Mouse (Mus musculus) hindbrain, embryonic 13.5 days (tissue): ENCODE data around the gene Lyplal1. TPM values are rescaled to one million over a fixed set of nuclear protein-coding genes. Genes with fewer than 3 reads are reported as not detected.

Experiments used
- ATAC-seq: fragments of 200-750 bp; cut with Nextera tagmentation; 2 replicates; pipeline ENCODE4 v1.8.0; 2017; ENCODE audit warnings: moderate TSS enrichment; ENCODE audit not compliant: low FRiP score
- H3K27ac ChIP-seq: fragments of 300-500 bp; sonication (generic); 2 replicates; pipeline ENCODE4 v1.5.1; 2015; ENCODE audit warnings: inconsistent platforms, mild to moderate bottlenecking, moderate library complexity
- H3K27me3 ChIP-seq: fragments of 300-500 bp; sonication (generic); 2 replicates; pipeline ENCODE4 v1.6.1; 2015; ENCODE audit warnings: mild to moderate bottlenecking, inconsistent platforms
- H3K36me3 ChIP-seq: fragments of 300-500 bp; sonication (generic); 2 replicates; pipeline ENCODE4 v1.6.1; 2015; ENCODE audit warnings: mild to moderate bottlenecking, inconsistent platforms
- H3K4me1 ChIP-seq: fragments of 300-500 bp; sonication (generic); replicated peaks from 2 replicates; pipeline ENCODE4 v1.6.1; 2015; ENCODE audit warnings: inconsistent platforms
- H3K4me2 ChIP-seq: fragments of 300-500 bp; sonication (generic); 2 replicates; pipeline ENCODE4 v1.6.1; 2015; ENCODE audit warnings: inconsistent platforms, mild to moderate bottlenecking, moderate library complexity
- H3K4me3 ChIP-seq: fragments of 300-500 bp; sonication (generic); 2 replicates; pipeline ENCODE4 v1.5.1; 2015; ENCODE audit warnings: mild to moderate bottlenecking, inconsistent platforms
- H3K9ac ChIP-seq: fragments of 300-500 bp; sonication (generic); 2 replicates; pipeline ENCODE4 v1.6.1; 2015; ENCODE audit warnings: mild to moderate bottlenecking, inconsistent platforms
- H3K9me3 ChIP-seq: fragments of 300-500 bp; sonication (generic); 2 replicates; pipeline ENCODE4 v1.6.1; 2016; ENCODE audit warnings: inconsistent platforms
- WGBS: fragments of 180-500 bp; shearing (Covaris S2); methylation state at CpG from one replicate; pipeline ENCODE4 v1.1.7; 2015; 5-methylcytosine and 5-hydroxymethylcytosine counted together
- polyA plus RNA-seq: library from polyadenylated mRNA; unstranded; fragments of >200 nt; fragmentation: Nextera tagmentation; extraction: Ambion mirVana; gene quantifications from 2 replicates; pipeline ENCODE4 v1.2.1, GENCODE M21; 2015

The Lyplal1 gene
- polyA plus RNA-seq, 1 experiment from 2014 or later: 20.8 TPM

- H3K4me3 ChIP-seq: no peak overlapping the region
- H3K36me3 ChIP-seq: no peaks in the 10 kb centered on the region
- H3K9me3 ChIP-seq: no peaks in the 10 kb centered on the region
- H3K9ac ChIP-seq: no peak overlapping the region
- H3K4me2 ChIP-seq: no peak overlapping the region
- H3K4me1 ChIP-seq: peaks cover 13% of the 10 kb centered on the region
- 43% methylated on average over 5 of the region's 5 CpGs for WGBS
- no peaks in the 10 kb centered on the region for H3K27me3 ChIP-seq
- H3K27ac ChIP-seq: no peak overlapping the region
- no peak for ATAC-seq
Observed at GRCm38 (mm10) chr1:186119856-186120255, 2.7 kb upstream of the Lyplal1 start.

GRCm38 (mm10) chr1:186116086-186116600 is 967 bp downstream of the Lyplal1 start:
- Histone ChIP-seq H3K9me3 (0 out of 2 replicates have a peak, but pooled peaks cover 3% of the 10 kb centered on the region), H3K27me3 (no peaks in the 10 kb centered on the region), H3K4me3 (peak overlapping the region; percentile 66), H3K27ac (no peak overlapping the region), H3K36me3 (peaks cover 9% of the 10 kb centered on the region), H3K4me1 (peaks cover 13% of the 10 kb centered on the region), H3K4me2 (peak overlapping the region; percentile 76), H3K9ac (peak overlapping the region; percentile 92)
- 72% methylated on average over 7 of the region's 7 CpGs for WGBS
- ATAC-seq: no peak

GRCm38 (mm10) chr1:186102313-186102712 is 14.8 kb downstream of the Lyplal1 start:
- Histone ChIP-seq H3K9ac (no peak overlapping the region), H3K4me2 (no peak overlapping the region), H3K9me3 (no peaks in the 10 kb centered on the region), H3K36me3 (no peaks in the 10 kb centered on the region), H3K27ac (no peak overlapping the region), H3K4me1 (no peaks in the 10 kb centered on the region), H3K4me3 (no peak overlapping the region), H3K27me3 (no peaks in the 10 kb centered on the region)
- WGBS: 94% methylated on average over 8 of the region's 8 CpGs
- ATAC-seq: no peak

GRCm38 (mm10) chr1:186066266-186066897 is 50.7 kb downstream of the Lyplal1 start:
- ATAC-seq: no peak
- H3K4me3 ChIP-seq: no peak overlapping the region
- WGBS: 86% methylated on average over 2 of the region's 2 CpGs
- no peaks in the 10 kb centered on the region for H3K4me1 ChIP-seq
- H3K27ac ChIP-seq: no peak overlapping the region
- H3K27me3 ChIP-seq: no peaks in the 10 kb centered on the region
- H3K4me2 ChIP-seq: no peak overlapping the region
- no peaks in the 10 kb centered on the region for H3K36me3 ChIP-seq
- H3K9me3 ChIP-seq: no peaks in the 10 kb centered on the region
- H3K9ac ChIP-seq: no peak overlapping the region

GRCm38 (mm10) chr1:186060041-186060440 is 57.1 kb downstream of the Lyplal1 start:
- 91% methylated on average over 2 of the region's 2 CpGs for WGBS
- H3K36me3 ChIP-seq: no peaks in the 10 kb centered on the region
- H3K4me2 ChIP-seq: no peak overlapping the region
- no peaks in the 10 kb centered on the region for H3K4me1 ChIP-seq
- no peak overlapping the region for H3K4me3 ChIP-seq
- no peaks in the 10 kb centered on the region for H3K27me3 ChIP-seq
- no peak overlapping the region for H3K27ac ChIP-seq
- no peaks in the 10 kb centered on the region for H3K9me3 ChIP-seq
- no peak overlapping the region for H3K9ac ChIP-seq
- ATAC-seq: no peak

GRCm38 (mm10) chr1:186054227-186054626 is 62.9 kb downstream of the Lyplal1 start:
- Histone ChIP-seq H3K36me3 (no peaks in the 10 kb centered on the region), H3K27ac (no peak overlapping the region), H3K4me3 (no peak overlapping the region), H3K27me3 (no peaks in the 10 kb centered on the region), H3K9me3 (no peaks in the 10 kb centered on the region), H3K4me1 (no peaks in the 10 kb centered on the region; the same call in 1 of the 2 replicates), H3K9ac (no peak overlapping the region), H3K4me2 (no peak overlapping the region)
- 87% methylated on average over 7 of the region's 7 CpGs for WGBS
- ATAC-seq: no peak

GRCm38 (mm10) chr1:186053280-186054043 is 63.6 kb downstream of the Lyplal1 start:
- H3K27me3 ChIP-seq: no peaks in the 10 kb centered on the region
- H3K9me3 ChIP-seq: no peaks in the 10 kb centered on the region
- 86% methylated on average over 12 of the region's 12 CpGs for WGBS
- no peak overlapping the region for H3K27ac ChIP-seq
- no peak overlapping the region for H3K4me3 ChIP-seq
- H3K36me3 ChIP-seq: no peaks in the 10 kb centered on the region
- no peaks in the 10 kb centered on the region; the same call in 1 of the 2 replicates for H3K4me1 ChIP-seq
- no peak overlapping the region for H3K4me2 ChIP-seq
- ATAC-seq: no peak
- no peak overlapping the region for H3K9ac ChIP-seq

GRCm38 (mm10) chr1:186043709-186044452 is 73.2 kb downstream of the Lyplal1 start:
- Histone ChIP-seq H3K4me1 (0 out of 2 replicates have a peak, but pooled peaks cover 5% of the 10 kb centered on the region), H3K36me3 (no peaks in the 10 kb centered on the region), H3K4me3 (no peak overlapping the region), H3K4me2 (no peak overlapping the region), H3K27me3 (no peaks in the 10 kb centered on the region), H3K9ac (no peak overlapping the region), H3K9me3 (no peaks in the 10 kb centered on the region), H3K27ac (no peak overlapping the region)
- no peak for ATAC-seq
- WGBS: 84% methylated on average over 11 of the region's 11 CpGs

GRCm38 (mm10) chr1:186041841-186042240 is 75.3 kb downstream of the Lyplal1 start:
- WGBS: 62% methylated on average over 1 of the region's 1 CpGs
- no peaks in the 10 kb centered on the region for H3K27me3 ChIP-seq
- H3K27ac ChIP-seq: no peak overlapping the region
- no peak overlapping the region for H3K9ac ChIP-seq
- H3K9me3 ChIP-seq: no peaks in the 10 kb centered on the region
- H3K36me3 ChIP-seq: no peaks in the 10 kb centered on the region
- no peak for ATAC-seq
- H3K4me1 ChIP-seq: 0 out of 2 replicates have a peak, but pooled peaks cover 5% of the 10 kb centered on the region
- no peak overlapping the region for H3K4me3 ChIP-seq
- no peak overlapping the region for H3K4me2 ChIP-seq
